Mouse (Mus musculus) gastrocnemius, postnatal 14 days (tissue): Measurements from ENCODE around the gene Med24. TPM values are rescaled to one million over a fixed set of nuclear protein-coding genes. Genes with fewer than 3 reads are reported as not detected.
A peak's percentile ranks its signal among the peaks of the same experiment; 100 is the strongest.

Source experiments
- DNase-seq: peaks from one replicate; pipeline ENCODE4 v3.0.0; 2021; ENCODE audit warnings: mixed read lengths
- intact Hi-C: fragments of 180-260 bp; cut with DNase I; formaldehyde crosslinking; loops from one replicate; pipeline ENCODE4 v1.15.1; 2025; ENCODE audit warnings: low total_unique reads
- total RNA-seq, 2 experiments: library from RNA; stranded (reverse); gene quantifications; 2 replicates each; pipeline ENCODE4 v1.2.3; 2021

The Med24 gene
- total RNA-seq, 2 experiments from 2014 or later: 40.3 to 42.0 TPM

DNA sequence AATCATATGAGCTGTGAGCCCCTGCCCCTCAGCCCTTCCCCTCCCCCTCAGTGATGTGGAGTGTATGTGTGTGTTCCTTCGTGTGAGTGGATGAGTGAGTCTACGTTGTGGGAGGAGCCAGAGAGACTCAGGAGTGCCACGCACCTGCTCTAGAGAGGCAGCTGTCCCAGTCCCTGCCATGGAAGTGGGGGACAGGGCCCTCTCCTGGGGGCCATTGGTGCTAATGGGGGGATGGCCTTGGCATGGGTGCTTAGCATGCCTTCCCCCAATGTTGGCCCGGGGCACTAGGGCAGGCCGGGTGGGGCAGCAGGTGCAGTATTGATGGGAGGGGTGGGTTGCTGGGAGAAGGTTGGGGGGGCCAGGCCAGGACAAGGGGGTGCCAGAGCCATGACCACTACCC lies 37.6 kb upstream of the Med24 start:
- DNase-seq: no peak
- intact Hi-C loops: no loop called here

DNA sequence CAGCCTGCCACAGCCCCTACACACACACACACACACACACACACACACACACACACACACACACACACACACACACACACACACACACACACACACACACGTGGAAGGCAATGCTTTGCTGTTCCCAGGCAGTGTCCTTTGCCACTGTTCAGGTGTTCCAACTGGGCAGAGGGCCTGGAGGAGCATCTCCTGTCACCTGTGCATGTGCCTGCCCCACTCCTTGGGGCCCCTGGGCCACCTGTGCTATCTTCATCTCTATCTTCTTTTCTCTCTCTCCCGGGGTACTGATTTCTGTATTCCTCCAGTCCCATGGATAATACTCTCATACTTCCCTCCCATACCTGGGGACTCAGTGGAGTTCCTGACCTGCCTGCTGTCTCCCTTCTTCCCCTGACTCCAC lies 37.1 kb upstream of the Med24 start:
- intact Hi-C loops: no loop called here
- no peak for DNase-seq

DNA sequence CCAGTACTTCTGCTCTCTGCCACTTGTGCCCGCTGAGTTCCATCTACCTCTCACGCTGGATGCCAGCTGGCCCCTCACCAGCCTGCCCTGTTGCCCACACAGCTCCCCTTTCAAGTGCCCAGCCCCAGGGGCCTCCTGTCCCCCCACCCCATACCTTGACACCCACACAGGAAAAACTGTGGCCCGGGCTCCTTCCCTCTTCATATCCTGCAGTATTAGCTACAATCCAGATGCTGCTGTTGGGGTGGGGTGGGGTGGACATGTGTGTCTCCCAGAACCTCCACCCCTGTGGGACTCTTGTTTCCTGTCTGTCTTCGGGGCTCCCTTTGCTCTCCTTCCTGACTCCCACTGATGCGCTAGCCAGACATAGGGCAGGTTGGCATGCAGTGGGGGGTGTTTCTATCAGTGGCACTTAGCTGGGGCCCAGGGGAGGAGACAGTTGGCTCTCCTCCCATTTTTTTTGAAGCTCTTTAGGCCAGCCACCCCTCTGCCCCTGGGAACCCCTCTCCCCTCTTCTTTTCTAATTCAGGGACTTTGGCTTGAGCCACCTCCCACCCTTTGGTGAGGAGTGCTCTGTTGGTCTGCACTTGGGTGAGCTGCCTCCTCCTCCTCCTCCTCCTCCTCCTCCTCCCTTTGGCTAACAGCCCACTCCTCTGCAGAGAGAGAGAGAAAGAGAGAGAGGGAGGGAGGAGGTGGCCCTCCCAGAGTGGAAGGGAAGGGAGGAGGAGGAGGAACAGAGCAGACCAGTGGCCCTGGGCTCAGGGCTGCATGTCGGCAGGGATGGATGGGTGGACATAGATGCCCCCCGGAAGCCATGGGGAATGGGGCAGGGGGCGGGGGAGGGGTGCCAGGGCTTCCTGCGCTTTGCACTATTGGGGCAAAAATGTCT lies 36.4 kb upstream of the Med24 start:
- peak; percentile 57 for DNase-seq
- intact Hi-C loops: no loop called here

DNA sequence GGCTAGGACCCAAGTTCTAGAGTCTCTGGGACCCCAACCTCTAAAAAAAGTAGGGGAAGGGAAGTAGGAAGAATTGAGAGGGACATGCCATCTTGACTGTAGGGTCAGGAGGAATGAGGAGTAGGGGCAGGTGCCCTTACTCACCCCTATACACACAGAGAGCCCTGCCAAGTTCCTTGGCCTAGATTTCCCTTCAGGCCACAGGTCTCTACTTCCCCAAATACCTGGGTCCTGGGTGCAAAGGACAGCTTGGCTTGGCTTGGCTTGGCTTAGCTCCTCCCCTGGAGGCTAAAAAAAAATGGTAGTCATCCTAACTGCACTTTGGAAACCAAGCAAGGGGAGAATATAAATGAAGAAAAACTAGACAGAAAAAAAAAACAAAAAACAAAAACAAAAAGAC lies 35.5 kb upstream of the Med24 start:
- intact Hi-C loops: no loop called here
- DNase-seq: no peak

DNA sequence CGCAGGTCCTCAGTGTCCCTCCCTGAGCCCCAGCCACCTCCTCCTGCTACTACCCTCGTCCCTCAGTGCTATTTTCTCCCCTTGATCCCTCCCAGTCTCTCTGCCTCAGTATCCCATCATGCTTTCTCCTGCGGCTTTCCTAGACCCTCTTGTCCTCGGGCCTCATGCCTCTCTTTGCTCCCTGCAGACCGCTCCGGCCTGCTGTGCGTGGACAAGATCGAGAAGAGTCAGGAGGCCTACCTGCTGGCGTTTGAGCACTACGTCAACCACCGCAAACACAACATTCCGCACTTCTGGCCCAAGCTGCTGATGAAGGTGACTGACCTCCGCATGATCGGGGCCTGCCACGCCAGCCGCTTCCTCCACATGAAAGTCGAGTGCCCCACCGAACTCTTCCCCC lies 34.9 kb upstream of the Med24 start:
- no peak for DNase-seq
- intact Hi-C loops: no loop called here

DNA sequence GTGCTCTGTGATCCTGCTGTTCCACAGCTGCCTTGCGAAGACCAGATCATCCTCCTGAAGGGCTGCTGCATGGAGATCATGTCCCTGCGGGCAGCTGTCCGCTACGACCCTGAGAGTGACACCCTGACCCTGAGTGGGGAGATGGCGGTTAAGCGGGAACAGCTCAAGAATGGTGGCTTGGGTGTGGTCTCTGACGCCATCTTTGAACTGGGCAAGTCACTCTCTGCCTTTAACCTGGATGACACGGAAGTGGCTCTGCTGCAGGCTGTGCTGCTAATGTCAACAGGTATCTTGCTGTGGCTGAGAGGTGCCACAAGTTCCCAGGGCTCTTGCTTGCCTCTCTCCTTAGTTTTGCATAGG lies 34.2 kb upstream of the Med24 start:
- intact Hi-C loops: no loop called here
- DNase-seq: no peak

DNA sequence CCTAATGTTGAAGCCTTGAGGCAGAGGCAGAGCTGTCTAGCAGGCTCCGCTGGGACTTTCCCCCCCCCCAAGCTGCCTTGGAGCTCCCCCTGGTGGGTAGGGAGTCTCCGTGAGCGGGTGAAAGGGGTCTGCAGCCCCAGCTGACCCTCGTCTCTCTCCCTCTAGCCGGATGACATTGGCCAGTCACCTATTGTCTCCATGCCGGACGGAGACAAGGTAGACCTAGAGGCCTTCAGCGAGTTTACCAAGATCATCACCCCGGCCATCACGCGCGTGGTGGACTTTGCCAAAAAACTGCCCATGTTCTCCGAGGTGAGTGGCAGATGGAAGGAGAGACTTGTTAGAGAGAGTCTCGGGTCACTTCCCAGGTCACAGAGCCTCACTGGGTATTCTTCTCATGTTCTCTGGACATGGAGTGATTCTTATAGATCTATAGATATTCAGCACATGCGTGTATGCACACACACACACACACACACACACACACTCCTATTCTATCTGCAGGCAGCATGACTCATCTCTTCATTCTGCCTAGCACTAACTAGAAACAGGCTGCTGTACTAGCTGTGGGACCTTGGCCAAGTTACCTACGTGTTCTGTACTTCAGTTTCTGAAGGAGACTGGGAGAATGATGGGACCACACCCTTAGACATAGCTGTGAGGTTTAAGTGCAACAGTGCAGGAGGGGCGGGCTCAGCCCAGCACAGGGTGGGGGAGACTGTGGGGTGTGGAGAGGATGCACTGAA lies 33.7 kb upstream of the Med24 start:
- no peak for DNase-seq
- intact Hi-C loops: no loop called here

DNA sequence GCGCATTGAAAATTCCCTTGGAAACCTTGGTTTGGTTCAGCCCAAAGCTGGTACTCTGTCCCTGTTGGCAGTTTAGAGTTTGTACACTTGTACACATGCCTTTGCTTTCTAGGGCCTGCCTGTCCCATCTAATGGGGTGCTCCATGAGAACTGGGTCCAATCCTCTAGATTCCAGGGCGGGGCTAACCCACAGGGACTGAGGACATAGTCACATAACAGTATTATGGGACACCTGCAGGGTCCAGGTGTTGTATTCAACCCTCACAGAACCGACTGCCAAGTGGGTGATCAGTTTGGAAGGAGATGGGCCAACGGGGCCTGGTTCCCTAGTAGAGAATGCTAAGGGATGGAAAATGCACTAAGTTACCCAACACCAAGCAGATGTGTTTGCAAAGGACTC lies 32.7 kb upstream of the Med24 start:
- DNase-seq: no peak
- intact Hi-C loops: no loop called here

DNA sequence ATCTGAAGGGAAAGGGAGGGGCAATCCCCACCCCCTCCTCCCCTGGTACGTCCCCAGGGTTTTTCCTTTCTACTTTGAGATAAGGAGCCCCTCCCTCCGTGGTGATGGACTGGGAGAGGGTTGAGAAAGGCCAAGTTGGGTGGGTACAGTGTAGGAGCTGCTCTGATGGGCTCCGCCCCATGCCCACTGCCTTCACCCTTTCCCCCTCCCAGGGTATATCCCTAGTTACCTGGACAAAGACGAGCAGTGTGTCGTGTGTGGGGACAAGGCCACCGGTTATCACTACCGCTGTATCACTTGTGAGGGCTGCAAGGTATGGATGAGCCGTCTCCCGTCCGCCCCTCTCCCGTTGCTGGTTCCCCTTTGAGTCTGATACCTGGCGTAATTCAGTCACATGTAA lies 27.5 kb upstream of the Med24 start:
- no peak for DNase-seq
- intact Hi-C loops: no loop called here

DNA sequence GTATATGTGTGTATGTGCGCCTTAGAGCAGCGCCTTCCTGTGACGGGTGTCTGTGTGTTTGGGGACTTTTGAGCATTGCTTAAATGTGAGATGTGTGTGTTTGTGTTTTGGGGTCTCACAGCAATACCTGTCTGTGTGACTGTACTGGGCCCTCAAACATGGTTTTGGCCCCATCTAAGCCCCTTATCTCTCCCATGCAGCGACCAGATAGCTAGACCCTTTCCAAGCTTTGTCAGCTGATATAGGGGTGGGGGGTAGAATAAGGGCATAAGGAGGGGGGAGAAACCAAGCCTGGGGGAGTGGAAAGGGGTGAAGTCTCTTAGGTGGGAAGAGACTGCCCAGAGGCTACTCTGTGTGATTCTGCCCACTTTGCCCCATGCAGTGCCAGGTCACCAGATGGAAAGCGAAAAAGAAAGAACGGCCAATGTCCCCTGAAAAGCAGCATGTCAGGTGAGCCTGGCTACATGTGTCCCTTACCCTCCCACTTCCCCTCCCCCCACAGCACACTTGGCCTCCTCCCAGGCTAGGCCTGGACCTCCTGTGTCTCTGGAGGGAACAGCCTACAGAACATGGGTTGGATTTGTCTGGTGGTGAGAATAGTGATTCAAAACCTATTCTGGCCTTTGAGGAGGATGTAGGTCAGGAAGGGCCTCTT lies 26.6 kb upstream of the Med24 start:
- intact Hi-C loops: no loop called here
- no peak for DNase-seq

DNA sequence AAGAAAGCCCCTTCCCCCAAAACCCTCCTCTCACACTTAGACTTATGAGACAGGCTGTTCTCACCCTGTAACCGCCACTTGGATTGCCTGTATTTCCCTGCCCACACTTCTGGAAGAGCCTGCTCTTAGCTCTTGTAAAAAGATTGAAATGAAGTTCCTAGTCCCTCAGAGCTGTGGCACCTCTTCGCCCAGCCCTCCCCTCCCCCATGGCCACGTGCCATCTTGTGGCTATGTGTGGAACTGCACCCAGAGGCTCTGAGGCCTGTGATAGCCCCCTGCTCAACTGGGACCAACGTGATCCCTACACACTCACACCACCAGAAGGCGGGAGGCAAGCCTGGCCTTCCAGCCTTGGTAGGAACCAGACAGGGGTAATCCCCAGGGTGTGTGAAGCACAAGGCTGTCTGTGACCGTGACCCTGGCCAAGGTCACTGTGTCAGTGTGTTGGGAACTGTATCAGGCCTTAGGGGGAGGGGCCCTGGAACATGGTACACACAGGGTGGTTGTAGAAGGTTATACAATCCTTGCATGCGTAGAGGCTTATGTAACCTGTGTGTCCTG lies 25.5 kb upstream of the Med24 start:
- DNase-seq: peak; percentile 82
- intact Hi-C loops: no loop called here

DNA sequence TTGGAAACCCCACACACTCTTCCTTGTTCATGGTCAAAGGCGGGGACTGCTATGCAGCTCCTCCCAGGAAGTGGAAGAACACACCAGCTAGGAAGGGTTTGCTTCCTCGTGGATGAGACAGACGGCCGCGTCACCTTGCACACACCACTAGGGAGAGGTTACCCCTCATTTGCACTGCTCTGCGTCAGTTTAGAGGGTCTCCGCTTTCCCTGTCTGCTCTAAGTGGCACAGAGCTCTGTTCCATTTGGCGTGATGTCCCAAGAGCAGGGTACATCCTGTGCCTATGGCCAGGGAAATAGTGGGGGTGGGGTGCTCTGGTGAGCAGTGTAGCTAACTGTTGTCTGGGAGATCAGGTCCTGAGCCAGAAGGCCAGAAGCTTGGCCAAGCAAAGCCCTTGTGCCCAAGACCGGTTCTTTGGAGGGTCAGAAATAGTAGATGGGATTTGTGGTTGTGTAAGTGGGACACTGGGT lies 25.0 kb upstream of the Med24 start:
- DNase-seq: no peak
- intact Hi-C loops: no loop called here

DNA sequence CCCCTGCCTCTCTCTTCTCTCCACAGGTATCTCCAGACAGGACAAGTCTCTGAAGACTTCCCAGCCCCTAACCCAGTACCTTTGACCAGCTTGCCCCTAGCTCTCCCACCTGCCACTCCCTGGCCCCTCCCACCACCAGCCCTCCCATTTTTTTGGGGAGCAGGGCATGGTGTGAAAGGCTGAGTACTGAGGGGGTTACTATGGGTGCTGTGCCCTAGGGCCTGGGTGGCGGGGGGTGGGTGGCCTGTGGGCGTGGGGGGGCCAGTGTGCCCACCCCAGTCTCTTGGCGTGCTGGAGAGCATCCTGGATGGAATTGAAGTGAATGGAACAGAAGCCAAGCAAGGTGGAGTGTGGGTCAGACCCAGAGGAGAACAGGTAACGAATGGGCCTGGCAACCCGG lies 24.0 kb upstream of the Med24 start:
- intact Hi-C loops: no loop called here
- no peak for DNase-seq

DNA sequence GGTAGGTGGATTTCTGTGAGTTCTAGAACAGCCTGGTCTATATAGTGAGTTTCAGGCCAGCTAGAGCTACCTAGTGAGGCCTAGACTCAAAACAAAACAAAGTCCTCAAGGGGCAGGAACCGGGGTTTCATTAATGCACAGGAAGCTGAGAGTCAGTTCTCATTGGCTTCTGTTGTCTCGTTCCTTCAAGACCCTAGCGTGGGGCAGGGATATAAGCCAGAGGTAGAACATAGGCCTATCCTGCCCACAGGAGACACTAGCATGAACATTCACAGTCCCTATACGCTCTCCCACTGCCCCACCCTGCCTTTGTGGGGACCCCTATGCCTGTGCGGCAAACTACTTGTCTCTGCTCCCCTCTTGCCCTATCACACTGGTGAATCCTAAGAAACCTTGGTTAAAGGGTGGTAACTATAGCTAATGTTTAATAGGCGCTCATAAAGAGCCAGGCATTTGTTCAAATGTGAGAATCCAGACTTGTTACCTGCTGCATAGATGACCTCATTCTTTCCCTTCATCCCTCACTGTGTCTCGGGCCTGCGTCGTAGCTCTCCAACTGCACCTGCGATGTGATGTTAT lies 23.4 kb upstream of the Med24 start:
- intact Hi-C loops: no loop called here
- DNase-seq: no peak

DNA sequence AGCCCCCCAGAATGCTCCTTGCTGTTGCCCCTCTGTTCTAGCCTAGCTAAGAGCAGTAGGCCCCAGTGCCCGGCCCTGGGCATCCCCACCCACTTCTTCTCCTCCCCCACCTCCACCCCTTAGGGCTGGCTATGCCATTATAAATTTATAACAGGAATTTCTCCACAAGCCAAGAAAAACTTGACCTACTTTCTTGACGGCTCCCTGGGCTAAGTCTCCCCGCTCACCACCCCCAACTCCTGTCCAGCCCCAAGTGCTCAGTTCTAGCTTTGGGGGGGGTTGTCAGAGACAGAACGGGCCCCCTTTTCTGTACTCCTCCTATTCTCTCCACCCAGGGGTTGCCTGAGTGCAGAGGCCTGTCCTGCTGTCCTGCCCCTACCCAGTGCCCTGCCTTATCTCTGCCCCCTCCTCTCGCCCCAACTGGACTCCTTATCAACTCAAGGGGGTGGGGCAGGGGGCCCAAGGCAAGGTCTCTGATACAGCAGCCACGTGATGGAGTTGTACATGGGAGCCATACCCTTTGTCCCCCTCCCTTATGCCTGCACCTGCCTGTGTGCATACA lies 22.1 kb upstream of the Med24 start:
- DNase-seq: no peak
- intact Hi-C loops: no loop called here

DNA sequence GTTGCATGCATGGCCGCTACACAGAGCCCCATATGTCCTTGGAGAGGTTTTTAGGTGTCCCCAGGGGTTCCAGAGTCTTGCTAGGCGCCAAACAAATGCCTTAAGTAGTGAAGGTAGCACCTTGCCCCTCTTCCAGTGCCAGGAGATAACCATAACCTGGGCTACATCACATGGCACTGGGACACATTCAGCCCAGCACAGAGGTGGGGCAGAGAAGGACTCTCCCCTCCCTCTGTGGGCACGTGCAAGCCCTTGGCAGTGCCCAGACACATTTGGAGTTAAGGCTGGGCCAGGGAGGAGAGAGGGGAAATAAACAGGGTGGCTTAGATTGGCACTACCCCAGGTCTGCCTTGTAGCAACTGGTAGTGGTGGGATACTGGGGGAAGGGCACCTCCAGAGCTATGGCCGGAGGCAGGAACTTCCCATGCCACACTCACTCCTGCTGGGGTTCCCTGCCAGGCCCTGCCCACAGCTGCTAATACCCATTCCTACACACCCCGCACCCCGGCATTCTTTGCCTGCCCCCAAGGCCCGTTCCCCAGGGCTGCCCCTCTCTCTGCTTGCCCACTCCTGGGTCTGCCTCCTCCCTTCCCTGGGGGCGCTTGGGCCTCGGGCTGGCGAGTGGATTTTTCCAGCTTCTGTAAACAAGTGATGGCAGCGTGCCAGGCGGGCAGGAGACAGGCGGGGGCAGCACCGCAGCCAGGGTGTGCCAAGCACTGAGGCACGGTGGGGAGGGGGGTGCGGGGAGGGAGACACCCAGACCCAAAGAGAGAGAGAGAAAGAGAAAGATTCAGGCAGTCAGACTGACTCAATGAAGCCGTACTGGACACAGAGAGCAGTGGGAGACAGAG lies 21.3 kb upstream of the Med24 start:
- intact Hi-C loops: no loop called here
- DNase-seq: peak; percentile 77

DNA sequence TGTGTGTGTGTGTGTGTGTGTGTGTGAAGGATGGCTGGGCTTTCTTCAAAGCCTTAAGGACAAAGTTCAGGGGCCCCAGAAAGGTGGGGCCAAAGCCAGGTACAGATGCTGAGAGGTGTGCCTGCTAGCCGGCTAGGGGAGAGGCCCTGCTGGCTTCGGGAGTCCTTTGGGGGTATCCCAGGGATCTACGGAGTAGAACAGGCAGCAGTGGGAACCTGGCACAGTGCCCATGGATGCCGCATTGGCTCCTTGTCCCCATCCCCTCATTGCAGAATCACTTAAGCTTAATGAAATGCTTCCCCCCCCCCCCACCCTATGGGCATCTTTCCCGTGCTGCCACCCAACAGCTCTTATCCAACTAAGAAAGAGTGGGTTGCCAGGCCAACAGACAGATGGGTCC lies 20.5 kb upstream of the Med24 start:
- intact Hi-C loops: no loop called here

DNA sequence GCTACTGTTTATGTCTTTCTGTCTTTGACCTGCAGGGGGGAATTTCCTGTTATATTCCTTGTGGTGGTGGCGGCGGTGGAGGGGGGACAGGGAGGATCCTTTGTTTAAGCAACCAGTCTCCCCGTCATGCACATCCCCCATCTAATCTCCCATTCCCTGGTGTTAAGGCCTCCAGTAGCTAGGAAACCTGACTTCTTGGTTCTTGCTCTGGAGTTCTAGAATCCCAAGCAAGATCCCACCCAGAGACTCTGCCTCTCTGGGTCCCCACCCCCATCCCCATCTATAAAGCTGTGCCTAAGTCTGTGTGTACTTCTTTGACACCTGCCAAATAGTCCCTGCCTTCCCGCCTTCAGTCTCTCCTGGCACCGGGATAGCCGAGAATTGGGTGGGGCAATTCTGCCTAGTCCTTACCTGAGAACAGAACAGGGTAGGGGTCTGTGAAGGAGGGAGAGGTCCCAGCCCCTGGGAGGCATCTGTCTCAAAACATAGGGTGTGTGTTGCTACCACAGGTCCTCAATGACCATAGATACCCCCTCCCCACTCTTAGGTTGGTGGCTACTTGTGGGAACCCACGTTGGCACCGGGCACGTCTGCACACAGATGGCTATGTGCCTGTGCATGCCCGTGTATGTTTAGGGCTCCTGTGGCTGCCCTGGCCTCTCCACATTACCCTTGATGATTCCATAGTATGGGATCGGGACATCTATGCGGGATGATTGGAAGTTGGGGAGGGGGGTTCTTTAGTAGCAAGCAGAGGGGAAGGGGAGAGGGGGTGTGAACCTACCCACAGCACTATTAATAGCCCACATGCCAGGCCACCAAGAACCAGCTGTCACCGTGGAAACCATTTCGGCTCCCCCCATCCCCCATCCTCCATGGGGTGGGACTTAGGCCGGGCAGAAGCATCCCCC lies 19.5 kb upstream of the Med24 start:
- DNase-seq: no peak
- intact Hi-C loops: no loop called here

More for the DNA sequence above, 20.5 kb upstream of the Med24 start:
- DNase-seq: no peak
